Mouse (Mus musculus): ENCODE results near the gene Cramp1l.

- no peak for TF ChIP-seq CTCF (IDR thresholded peaks at IDR 0.05; ENCODE audit: low read depth, low read length)
- no peak for TF ChIP-seq POLR2A (IDR thresholded peaks at IDR 0.05; ENCODE audit: insufficient read depth, low read length)
- TF ChIP-seq EP300 (IDR thresholded peaks at IDR 0.05; ENCODE audit: insufficient read depth, low read depth, low read length) = no peak
Measured at GRCm38 (mm10) chr17:24959371-24959770, 56.2 kb downstream of the Cramp1l start.
